Mouse (Mus musculus) C2C12 (cell line): Measurements from ENCODE around the gene Cdk2ap2. TPM values are rescaled to one million over a fixed set of nuclear protein-coding genes. Genes with fewer than 3 reads are reported as not detected.

Experiments
- H3K27me3 ChIP-seq: one replicate; pipeline ENCODE4 v1.6.1; 2011; ENCODE audit not compliant: control insufficient read depth, insufficient read depth, insufficient read length
- H3K36me3 ChIP-seq: one replicate; pipeline ENCODE4 v1.6.1; 2011; ENCODE audit not compliant: control insufficient read depth, insufficient read depth
- H3K4me3 ChIP-seq: one replicate; pipeline ENCODE4 v1.5.1; 2011; ENCODE audit warnings: mild to moderate bottlenecking, control low read depth; ENCODE audit not compliant: poor library complexity, insufficient read depth, severe bottlenecking
- H3K79me2 ChIP-seq: one replicate; pipeline ENCODE4 v1.6.1; 2011; ENCODE audit not compliant: control insufficient read depth, insufficient read depth
- H3K79me3 ChIP-seq: one replicate; pipeline ENCODE4 v1.6.1; 2011; ENCODE audit warnings: low read depth, control low read depth
- H3ac ChIP-seq: one replicate; pipeline ENCODE3; 2011; ENCODE audit warnings: low read depth; ENCODE audit not compliant: control insufficient read depth, insufficient read length
- CEBPB ChIP-seq: IDR thresholded peaks from one replicate; pipeline ENCODE4 v1.6.1; 2011; ENCODE audit warnings: low read depth, mild to moderate bottlenecking, control low read depth, moderate library complexity
- CTCF ChIP-seq: IDR thresholded peaks from one replicate; pipeline ENCODE4 v1.5.1; 2011; ENCODE audit not compliant: control insufficient read depth, insufficient read depth, insufficient read length
- FOSL1 ChIP-seq: IDR thresholded peaks from one replicate; pipeline ENCODE4 v1.8.0; 2011; ENCODE audit warnings: mild to moderate bottlenecking, low read length; ENCODE audit not compliant: poor library complexity, insufficient read depth, severe bottlenecking
- MAX ChIP-seq: IDR thresholded peaks from one replicate; pipeline ENCODE4 v1.6.1; 2011; ENCODE audit warnings: mild to moderate bottlenecking, control low read depth
- MYOD1 ChIP-seq: IDR thresholded peaks from one replicate; pipeline ENCODE4 v1.6.1; 2011; ENCODE audit warnings: low read depth; ENCODE audit not compliant: control insufficient read depth, insufficient read length
- MYOG ChIP-seq: IDR thresholded peaks from one replicate; pipeline ENCODE4 v1.6.1; 2011; ENCODE audit not compliant: control insufficient read depth, insufficient read length; ENCODE audit errors: extremely low read depth
- USF1 ChIP-seq: IDR thresholded peaks from one replicate; pipeline ENCODE4 v1.6.1; 2011; ENCODE audit warnings: low read depth, mild to moderate bottlenecking, control low read depth, moderate library complexity
- polyA plus RNA-seq: library from polyadenylated mRNA; unstranded; fragments of >200 nt; fragmentation: generic; extraction: Trizol; gene quantifications from one replicate; pipeline ENCODE4 v1.2.1, GENCODE M21; 2012; ENCODE audit warnings: missing spikeins

Gene Cdk2ap2
- polyA plus RNA-seq, 1 experiment = 134 TPM

GRCm38 (mm10) chr19:4082219-4082965, 14.6 kb upstream of the Cdk2ap2 start:
- Histone ChIP-seq H3ac (no peak overlapping the region), H3K4me3 (no peak overlapping the region), H3K79me3 (no peaks in the 10 kb centered on the region), H3K36me3 (no peaks in the 10 kb centered on the region), H3K79me2 (no peaks in the 10 kb centered on the region), H3K27me3 (no peaks in the 10 kb centered on the region)
- TF ChIP-seq MYOG = no peak

DNA sequence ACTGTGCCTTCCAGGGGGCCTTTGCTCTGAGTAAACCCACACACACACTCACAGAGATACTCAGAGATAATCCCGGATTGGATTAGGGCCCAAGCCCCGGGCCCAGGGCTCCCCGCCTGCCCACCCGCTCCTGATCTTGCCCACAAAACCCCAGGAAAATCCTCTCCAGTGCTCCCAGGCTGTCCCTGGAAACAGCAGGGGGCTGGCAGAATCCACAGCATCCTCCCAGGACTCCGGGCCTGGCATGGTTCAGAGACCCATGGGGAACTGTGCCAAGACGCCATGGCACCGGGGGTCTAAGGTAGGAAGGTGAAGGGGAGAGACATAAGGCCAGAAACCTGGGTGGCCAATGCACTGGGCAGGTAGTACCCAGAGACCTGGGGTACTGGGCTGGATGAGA, 13.7 kb upstream of the Cdk2ap2 start:
- no peak overlapping the region for H3K4me3 ChIP-seq
- H3ac ChIP-seq = no peak overlapping the region
- H3K79me2 ChIP-seq = no peaks in the 10 kb centered on the region
- TF ChIP-seq USF1 (no peak), MYOD1 (no peak), MAX (no peak), FOSL1 (no peak), CTCF (no peak)
- H3K36me3 ChIP-seq = no peaks in the 10 kb centered on the region
- H3K79me3 ChIP-seq = no peaks in the 10 kb centered on the region
- H3K27me3 ChIP-seq = no peaks in the 10 kb centered on the region

DNA sequence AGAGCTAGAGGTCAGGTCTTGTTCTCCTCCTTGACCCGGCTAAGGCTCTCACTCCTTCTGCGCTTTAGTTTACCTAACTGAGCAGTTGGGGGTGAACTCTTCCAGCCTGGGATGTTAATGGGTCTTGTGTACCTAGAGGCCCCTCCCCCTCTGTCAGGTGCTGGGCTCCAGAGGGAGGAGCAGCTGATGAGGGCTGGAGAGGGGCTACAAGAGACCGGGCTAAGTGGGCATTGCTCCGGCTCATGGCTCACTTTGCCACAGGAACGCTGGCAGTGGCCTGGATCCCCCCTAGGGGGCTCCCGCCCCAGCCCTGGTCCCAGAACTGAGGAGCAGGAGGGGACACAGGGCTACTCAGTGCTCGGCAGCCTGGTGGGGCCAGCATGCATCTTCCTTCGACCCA, 13.2 kb upstream of the Cdk2ap2 start:
- H3ac ChIP-seq = no peak overlapping the region
- H3K27me3 ChIP-seq = no peaks in the 10 kb centered on the region
- TF ChIP-seq MYOG (no peak), MYOD1 (no peak), CTCF (no peak), CEBPB (no peak), FOSL1 (no peak), USF1 (no peak), MAX (no peak)
- no peak overlapping the region for H3K4me3 ChIP-seq
- H3K79me2 ChIP-seq = no peaks in the 10 kb centered on the region
- H3K79me3 ChIP-seq = no peaks in the 10 kb centered on the region
- H3K36me3 ChIP-seq = no peaks in the 10 kb centered on the region

DNA sequence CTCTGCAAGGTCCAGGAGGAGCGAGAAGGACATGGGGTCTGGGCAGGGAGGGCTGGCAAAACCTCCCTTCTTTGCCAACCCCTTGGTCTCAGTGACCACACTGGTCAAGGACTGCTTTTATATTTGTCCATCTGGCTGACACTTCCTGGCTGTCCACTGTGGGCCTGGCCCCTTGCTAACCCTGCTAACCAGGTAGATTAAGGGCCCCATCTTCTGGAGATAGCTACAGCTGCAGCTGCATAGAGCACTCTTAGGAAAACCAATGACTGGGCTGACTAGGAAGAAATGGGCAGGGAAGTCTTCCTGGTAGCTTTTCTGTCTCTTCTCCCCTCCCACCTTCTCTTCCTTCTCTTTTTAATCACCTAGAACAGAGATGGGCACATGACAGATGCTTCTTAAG, 12.0 kb upstream of the Cdk2ap2 start:
- H3ac ChIP-seq = no peak overlapping the region
- H3K79me3 ChIP-seq = no peaks in the 10 kb centered on the region
- H3K79me2 ChIP-seq = no peaks in the 10 kb centered on the region
- H3K36me3 ChIP-seq = no peaks in the 10 kb centered on the region
- no peaks in the 10 kb centered on the region for H3K27me3 ChIP-seq
- no peak overlapping the region for H3K4me3 ChIP-seq
- TF ChIP-seq MYOG (no peak), CTCF (no peak)

DNA sequence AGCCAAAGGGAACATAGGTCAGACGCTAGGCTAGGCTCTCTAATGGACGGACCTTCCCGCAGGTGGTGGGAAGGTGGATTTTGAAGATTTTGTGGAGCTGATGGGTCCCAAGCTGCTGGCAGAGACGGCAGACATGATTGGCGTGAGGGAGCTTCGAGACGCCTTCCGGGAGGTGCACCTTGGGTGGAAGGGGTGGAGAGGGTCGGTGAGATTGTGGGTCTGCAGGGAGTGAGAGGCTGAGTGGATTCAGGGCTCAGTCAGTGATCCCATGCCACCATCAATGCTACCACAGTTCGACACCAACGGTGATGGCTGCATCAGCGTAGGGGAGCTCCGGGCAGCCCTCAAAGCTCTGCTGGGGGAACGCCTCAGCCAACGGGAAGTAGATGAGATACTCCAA, 10.8 kb upstream of the Cdk2ap2 start:
- H3K79me3 ChIP-seq = no peaks in the 10 kb centered on the region

GRCm38 (mm10) chr19:4087090-4087489, 9.9 kb upstream of the Cdk2ap2 start:
- Histone ChIP-seq H3K79me3 (no peaks in the 10 kb centered on the region), H3K27me3 (no peaks in the 10 kb centered on the region), H3ac (no peak overlapping the region), H3K36me3 (no peaks in the 10 kb centered on the region), H3K79me2 (no peaks in the 10 kb centered on the region), H3K4me3 (no peak overlapping the region)
- TF ChIP-seq CEBPB = peak; percentile 89
- TF ChIP-seq MYOD1 = no peak

More for the DNA sequence above, 10.8 kb upstream of the Cdk2ap2 start:
- TF ChIP-seq CTCF = no peak
- no peak for TF ChIP-seq CEBPB
- TF ChIP-seq USF1 = no peak
- TF ChIP-seq MAX = no peak
- TF ChIP-seq FOSL1 = no peak
- TF ChIP-seq MYOD1 = no peak
- TF ChIP-seq MYOG = no peak
- Histone ChIP-seq H3K36me3 (no peaks in the 10 kb centered on the region), H3K79me2 (no peaks in the 10 kb centered on the region), H3K4me3 (no peak overlapping the region), H3K27me3 (no peaks in the 10 kb centered on the region), H3ac (no peak overlapping the region)
